Mouse (Mus musculus) kidney, adult 2 months (tissue): Measurements from ENCODE around the gene Vmo1.

Source experiments
- CTCF ChIP-seq: fragments of 200-500 bp; conservative IDR thresholded peaks from 2 replicates; pipeline ENCODE4 v1.5.1; 2011; ENCODE audit warnings: low read depth, mild to moderate bottlenecking, control low read depth, low read length, moderate library complexity, mixed read lengths; ENCODE audit not compliant: insufficient read depth, insufficient read length
- POLR2A ChIP-seq: fragments of 200-500 bp; IDR thresholded peaks from one replicate; pipeline ENCODE4 v1.6.1; 2011; ENCODE audit warnings: low read depth, low read length, control low read depth

DNA sequence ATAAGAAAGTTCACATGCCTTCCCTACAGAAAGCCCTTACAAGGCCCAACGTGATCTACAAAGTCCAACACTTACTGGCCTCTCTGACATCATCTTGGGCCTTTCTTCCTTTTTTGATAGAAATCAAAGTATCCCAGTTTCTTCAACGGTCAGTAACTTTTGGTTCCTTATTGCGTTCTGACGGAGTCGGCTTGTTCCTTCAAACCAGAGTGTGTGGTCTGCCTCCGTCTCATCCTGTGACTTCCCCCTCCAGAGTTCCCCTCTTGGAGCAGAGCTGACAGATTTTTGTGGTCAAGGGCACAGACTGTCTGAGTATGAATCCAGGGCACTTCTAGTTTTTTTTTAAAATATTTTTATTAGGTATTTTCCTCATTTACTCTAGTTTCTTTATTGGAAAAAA is 24.7 kb downstream of the Vmo1 start:
- no peak for TF ChIP-seq CTCF
- no peak for TF ChIP-seq POLR2A
